Mouse (Mus musculus) heart, embryonic 14.5 days (tissue): ENCODE measurements around the gene Taar7a. TPM values are rescaled to one million over a fixed set of nuclear protein-coding genes. Genes with fewer than 3 reads are reported as not detected.

Source experiments
- ATAC-seq: fragments of 200-750 bp; cut with Nextera tagmentation; 2 replicates; pipeline ENCODE4 v1.8.0; 2017; ENCODE audit warnings: low read depth, moderate TSS enrichment; ENCODE audit not compliant: insufficient number of reproducible peaks, insufficient read depth, low FRiP score
- H3K27ac ChIP-seq, 2 experiments: fragments of 200-500 bp in 1 of 2; fragments of 300-500 bp in 1 of 2; sonication (generic) in 1 of 2; replicated peaks in 1 of 2; 2 replicates each; pipeline ENCODE4 v1.5.1; 2012 to 2014; ENCODE audit warnings: low read depth in 2 of 2, low read length in 2 of 2, control low read depth in 1 of 2, mild to moderate bottlenecking in 1 of 2, mixed read lengths in 1 of 2; ENCODE audit not compliant: control insufficient read depth in 1 of 2, insufficient read depth in 1 of 2
- H3K27me3 ChIP-seq: fragments of 300-500 bp; sonication (generic); 2 replicates; pipeline ENCODE4 v1.6.1; 2014; ENCODE audit warnings: mild to moderate bottlenecking, low read length, control low read depth; ENCODE audit not compliant: control insufficient read depth, insufficient read depth
- H3K36me3 ChIP-seq: fragments of 300-500 bp; sonication (generic); 2 replicates; pipeline ENCODE4 v1.6.1; 2014; ENCODE audit warnings: mild to moderate bottlenecking, control low read depth, low read length, mixed read lengths; ENCODE audit not compliant: control insufficient read depth, insufficient read depth
- H3K4me1 ChIP-seq, 2 experiments: fragments of 200-500 bp in 1 of 2; fragments of 300-500 bp in 1 of 2; sonication (generic) in 1 of 2; 2 replicates each; pipeline ENCODE4 v1.6.1; 2012 to 2014; ENCODE audit warnings: low read length in 2 of 2, control low read depth in 1 of 2, mixed read lengths in 1 of 2; ENCODE audit not compliant: control insufficient read depth in 2 of 2, insufficient read depth in 2 of 2
- H3K4me2 ChIP-seq: fragments of 300-500 bp; sonication (generic); 2 replicates; pipeline ENCODE4 v1.6.1; 2014; ENCODE audit warnings: mild to moderate bottlenecking, low read length
- H3K4me3 ChIP-seq, 2 experiments: fragments of 200-500 bp in 1 of 2; fragments of 300-500 bp in 1 of 2; sonication (generic) in 1 of 2; 2 replicates each; pipeline ENCODE4 v1.5.1; 2012 to 2014; ENCODE audit warnings: low read length in 2 of 2, mild to moderate bottlenecking in 2 of 2, control low read depth in 1 of 2, low read depth in 1 of 2, moderate library complexity in 1 of 2; ENCODE audit not compliant: control insufficient read depth in 1 of 2, insufficient read depth in 1 of 2
- H3K9ac ChIP-seq: fragments of 300-500 bp; sonication (generic); 2 replicates; pipeline ENCODE4 v1.6.1; 2014; ENCODE audit warnings: mild to moderate bottlenecking, low read length
- H3K9me3 ChIP-seq: fragments of 300-500 bp; sonication (generic); 2 replicates; pipeline ENCODE4 v1.6.1; 2016; ENCODE audit warnings: low read length, control low read depth; ENCODE audit not compliant: control insufficient read depth
- WGBS: fragments of 180-500 bp; shearing (Covaris S2); extraction: QIAGEN DNeasy Blood & Tissue Kit; methylation state at CpG from one replicate; pipeline ENCODE4 v1.1.7; 2014; 5-methylcytosine and 5-hydroxymethylcytosine counted together
- polyA plus RNA-seq: library from polyadenylated mRNA; unstranded; fragments of >200 nt; fragmentation: Nextera tagmentation; extraction: Ambion mirVana; gene quantifications from 2 replicates; pipeline ENCODE4 v1.2.1, GENCODE M21; 2014

Taar7a gene
- not detected in 2 replicates for polyA plus RNA-seq

- no peak for ATAC-seq
- Histone ChIP-seq H3K4me1 (no peaks in the 10 kb centered on the region), H3K36me3 (no peaks in the 10 kb centered on the region), H3K4me3 (no peak within 1 kb of the TSS), H3K4me2 (no peak within 1 kb of the TSS), H3K27me3 (no peaks in the 10 kb centered on the region), H3K9ac (no peak within 1 kb of the TSS), H3K9me3 (no peaks in the 10 kb centered on the region), H3K27ac (no peak within 1 kb of the TSS)
- WGBS: 84% methylated on average over 3 of the region's 3 CpGs
Observed at GRCm38 (mm10) chr10:23993381-23993780, at the start of gene Taar7a. Taar7a (minus strand) TSS chr10:23993481.

GRCm38 (mm10) chr10:24040120-24040869 is 47.0 kb upstream of the Taar7a start:
- Histone ChIP-seq H3K36me3 (no peaks in the 10 kb centered on the region), H3K4me2 (no peak overlapping the region), H3K4me3 (no peak overlapping the region), H3K27me3 (no peaks in the 10 kb centered on the region), H3K9me3 (no peaks in the 10 kb centered on the region), H3K9ac (no peak overlapping the region), H3K27ac (no peak overlapping the region), H3K4me1 (no peaks in the 10 kb centered on the region)
- ATAC-seq: no peak
- 46% methylated on average over 2 of the region's 2 CpGs for WGBS

- no peak for ATAC-seq
- Histone ChIP-seq H3K27ac (no peak within 1 kb of the TSS), H3K4me3 (no peak within 1 kb of the TSS), H3K36me3 (no peaks in the 10 kb centered on the region), H3K4me2 (no peak within 1 kb of the TSS), H3K27me3 (no peaks in the 10 kb centered on the region), H3K9me3 (no peaks in the 10 kb centered on the region), H3K9ac (no peak within 1 kb of the TSS), H3K4me1 (no peaks in the 10 kb centered on the region)
- 81% methylated on average over 2 of the region's 2 CpGs for WGBS
Observed at GRCm38 (mm10) chr10:24037314-24037713, 44.0 kb upstream of the Taar7a start, which contains the start of gene Taar7e. Taar7e (plus strand) TSS chr10:24037614.

GRCm38 (mm10) chr10:24031347-24031746 is 38.1 kb upstream of the Taar7a start:
- Histone ChIP-seq H3K27me3 (no peaks in the 10 kb centered on the region), H3K4me1 (no peaks in the 10 kb centered on the region), H3K4me2 (no peak overlapping the region), H3K9me3 (no peaks in the 10 kb centered on the region), H3K27ac (no peak overlapping the region), H3K9ac (no peak overlapping the region), H3K4me3 (no peak overlapping the region), H3K36me3 (no peaks in the 10 kb centered on the region)
- no peak for ATAC-seq

GRCm38 (mm10) chr10:24026922-24027321 is 33.6 kb upstream of the Taar7a start, which contains the start of gene Taar7d:
Taar7d (plus strand) TSS chr10:24027222.
- no peaks in the 10 kb centered on the region for H3K27me3 ChIP-seq
- no peaks in the 10 kb centered on the region for H3K36me3 ChIP-seq
- H3K27ac ChIP-seq: no peak within 1 kb of the TSS
- no peak within 1 kb of the TSS for H3K4me2 ChIP-seq
- H3K9me3 ChIP-seq: no peaks in the 10 kb centered on the region
- H3K9ac ChIP-seq: no peak within 1 kb of the TSS
- H3K4me1 ChIP-seq: no peaks in the 10 kb centered on the region
- no peak for ATAC-seq
- no peak within 1 kb of the TSS for H3K4me3 ChIP-seq

- 74% methylated on average over 1 of the region's 1 CpGs for WGBS
- Histone ChIP-seq H3K27ac (no peak overlapping the region), H3K4me3 (no peak overlapping the region), H3K9ac (no peak overlapping the region), H3K36me3 (no peaks in the 10 kb centered on the region), H3K4me2 (no peak overlapping the region), H3K9me3 (no peaks in the 10 kb centered on the region), H3K27me3 (no peaks in the 10 kb centered on the region), H3K4me1 (peaks cover 0 to 3% of the 10 kb centered on the region in 2 experiments; a peak in 1 of 4 replicates)
- no peak for ATAC-seq
Observed at GRCm38 (mm10) chr10:24008143-24008542, 14.9 kb upstream of the Taar7a start.

- H3K4me3 ChIP-seq: no peak overlapping the region
- 34% methylated on average over 2 of the region's 2 CpGs for WGBS
- H3K27me3 ChIP-seq: no peaks in the 10 kb centered on the region
- no peaks in the 10 kb centered on the region for H3K9me3 ChIP-seq
- no peak for ATAC-seq
- no peak overlapping the region for H3K27ac ChIP-seq
- H3K4me1 ChIP-seq: peaks cover 0 to 3% of the 10 kb centered on the region in 2 experiments; a peak in 1 of 4 replicates
- H3K36me3 ChIP-seq: no peaks in the 10 kb centered on the region
- no peak overlapping the region for H3K9ac ChIP-seq
- H3K4me2 ChIP-seq: no peak overlapping the region
Observed at GRCm38 (mm10) chr10:24007034-24007433, 13.8 kb upstream of the Taar7a start.

GRCm38 (mm10) chr10:24006442-24006841 is 13.2 kb upstream of the Taar7a start:
- H3K4me3 ChIP-seq: no peak overlapping the region
- 63% methylated on average over 1 of the region's 1 CpGs for WGBS
- no peak overlapping the region for H3K9ac ChIP-seq
- H3K9me3 ChIP-seq: no peaks in the 10 kb centered on the region
- peaks cover 0 to 3% of the 10 kb centered on the region in 2 experiments; a peak in 1 of 4 replicates for H3K4me1 ChIP-seq
- no peaks in the 10 kb centered on the region for H3K36me3 ChIP-seq
- no peaks in the 10 kb centered on the region for H3K27me3 ChIP-seq
- no peak for ATAC-seq
- H3K27ac ChIP-seq: no peak overlapping the region
- no peak overlapping the region for H3K4me2 ChIP-seq
